Mouse (Mus musculus) lung, postnatal 0 days (tissue): Measurements from ENCODE around the gene Med10.

Experiments used
- CTCF ChIP-seq: IDR thresholded peaks from 2 replicates; pipeline ENCODE4 v1.5.1; 2016; ENCODE audit warnings: antibody characterized with exemption, mild to moderate bottlenecking
- EP300 ChIP-seq: IDR thresholded peaks from 2 replicates; pipeline ENCODE4 v1.6.1; 2016; ENCODE audit warnings: antibody characterized with exemption, mild to moderate bottlenecking, control low read depth

- TF ChIP-seq EP300 (no peak), CTCF (no peak)
Measured at GRCm38 (mm10) chr13:69853425-69854043, 51.3 kb downstream of the Med10 start.
